Mouse (Mus musculus) embryonic fibroblast, embryonic 13.5 days (primary cell): Measurements from ENCODE around the gene Rnf212b. TPM values are rescaled to one million over a fixed set of nuclear protein-coding genes. Genes with fewer than 3 reads are reported as not detected.

Source experiments
- H3K27ac ChIP-seq: 2 replicates; pipeline ENCODE4 v1.5.1; 2012; ENCODE audit warnings: low read length, control low read depth, inconsistent platforms; ENCODE audit not compliant: insufficient read depth
- H3K4me1 ChIP-seq: 2 replicates; pipeline ENCODE4 v1.6.1; 2011; ENCODE audit warnings: low read length; ENCODE audit not compliant: control insufficient read depth, insufficient read depth
- H3K4me3 ChIP-seq: 2 replicates; pipeline ENCODE4 v1.5.1; 2011; ENCODE audit warnings: mild to moderate bottlenecking, control low read depth, low read length; ENCODE audit not compliant: insufficient read depth
- CTCF ChIP-seq: IDR thresholded peaks from 2 replicates; pipeline ENCODE4 v1.5.1; 2011; ENCODE audit warnings: mild to moderate bottlenecking, control low read depth, low read length, moderate library complexity, borderline replicate concordance; ENCODE audit not compliant: insufficient read depth
- POLR2A ChIP-seq: IDR thresholded peaks from 2 replicates; pipeline ENCODE4 v1.6.1; 2011; ENCODE audit warnings: low read depth, mild to moderate bottlenecking, control low read depth, low read length, moderate library complexity
- polyA plus RNA-seq: library from polyadenylated mRNA; stranded (reverse); fragments of >200 nt; gene quantifications from 2 replicates; pipeline ENCODE4 v1.2.4, GENCODE M21; 2011; ENCODE audit warnings: low read depth; ENCODE audit not compliant: missing spikeins, insufficient read length

Rnf212b gene
- polyA plus RNA-seq, 1 experiment: not detected

DNA sequence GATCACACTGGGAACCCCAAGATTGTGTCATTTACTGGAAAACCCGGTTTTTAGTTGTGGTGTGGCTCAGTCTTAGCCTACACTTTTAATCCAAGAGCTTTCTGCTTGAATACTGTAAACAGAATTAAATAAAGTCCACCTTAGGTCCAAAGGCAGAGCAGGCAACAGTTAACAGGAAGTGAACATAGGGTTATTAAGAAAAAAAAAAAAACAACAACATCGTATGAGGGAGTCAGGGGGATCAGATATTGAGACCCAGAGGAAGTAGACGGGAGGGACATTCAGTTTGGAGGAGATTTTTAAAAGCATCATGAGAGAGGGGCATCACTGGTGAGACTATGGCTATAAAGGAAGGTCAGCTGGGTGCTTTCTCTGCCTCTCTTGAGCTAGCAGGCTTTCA is 52.3 kb downstream of the Rnf212b start:
- no peak overlapping the region for H3K27ac ChIP-seq
- TF ChIP-seq CTCF: no peak
- no peak for TF ChIP-seq POLR2A
- no peaks in the 10 kb centered on the region for H3K4me1 ChIP-seq
- no peak overlapping the region for H3K4me3 ChIP-seq

DNA sequence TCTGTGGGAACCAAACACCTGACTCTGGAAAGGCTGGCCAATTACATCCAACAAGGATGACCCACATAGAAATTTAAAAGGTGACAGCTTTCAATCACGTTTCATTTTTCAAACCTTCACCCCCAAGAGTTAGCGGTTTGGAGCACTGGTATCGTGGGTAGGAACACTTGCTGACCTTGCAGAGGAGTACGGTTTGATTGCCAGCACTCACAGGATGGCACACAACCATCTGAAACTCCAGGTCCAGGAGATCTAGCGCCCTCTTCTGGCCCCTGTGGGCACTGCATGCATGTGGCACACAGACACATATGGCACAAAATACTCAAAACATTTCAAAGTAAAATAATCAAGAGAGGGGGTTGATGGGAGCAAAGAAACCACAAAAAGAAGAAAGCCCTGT is 53.0 kb downstream of the Rnf212b start:
- Histone ChIP-seq H3K4me1 (no peaks in the 10 kb centered on the region), H3K4me3 (no peak overlapping the region), H3K27ac (no peak overlapping the region)
- no peak for TF ChIP-seq POLR2A
- TF ChIP-seq CTCF: 0 out of 2 replicates have a peak, but pooled peaks have one; percentile 3

DNA sequence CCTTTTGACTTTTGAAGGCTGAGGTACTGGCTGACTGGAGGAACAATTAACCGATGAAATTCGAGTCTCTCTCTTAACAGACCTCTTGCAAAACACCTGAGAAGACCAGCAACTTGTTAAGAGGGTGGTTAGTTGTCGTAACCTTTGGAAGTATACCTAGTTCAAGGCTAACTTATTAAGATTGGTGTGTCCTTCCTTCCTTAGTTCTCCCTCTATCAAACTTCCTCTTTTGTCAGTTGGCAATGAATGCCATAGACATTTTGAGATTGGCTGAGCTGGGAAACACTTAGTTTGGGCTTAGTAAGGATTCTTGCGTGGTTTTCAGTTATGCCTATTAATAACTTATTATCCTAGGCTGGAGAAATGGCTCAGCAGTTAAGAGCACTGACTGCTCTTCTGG is 54.1 kb downstream of the Rnf212b start:
- no peak overlapping the region for H3K27ac ChIP-seq
- TF ChIP-seq POLR2A (no peak), CTCF (no peak)
- H3K4me3 ChIP-seq: no peak overlapping the region
- no peaks in the 10 kb centered on the region for H3K4me1 ChIP-seq

DNA sequence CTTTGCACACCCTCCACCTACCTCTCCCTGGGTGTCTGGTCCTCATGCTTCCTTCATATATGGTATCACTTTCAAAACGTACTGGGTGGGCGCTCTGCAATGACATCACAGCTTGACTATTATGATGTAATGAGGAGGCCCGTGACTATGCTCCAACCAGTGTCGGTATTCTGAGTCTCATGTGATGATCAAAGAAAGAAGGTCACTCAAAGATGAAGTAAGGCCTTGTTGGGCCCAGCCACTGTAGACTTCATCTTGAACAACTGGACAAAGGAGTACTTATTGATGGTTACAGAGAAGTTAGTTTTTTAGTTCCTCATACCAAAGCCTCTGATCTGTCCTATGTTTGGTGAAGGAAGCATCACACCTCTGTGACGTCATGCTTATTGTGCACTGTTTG is 56.9 kb downstream of the Rnf212b start, which contains the start of gene Homez:
Gene Homez, minus strand, starts transcription at position 101 of the 400 bp plus-strand sequence.
- TF ChIP-seq CTCF (no peak), POLR2A (no peak)
- no peak within 1 kb of the TSS for H3K4me3 ChIP-seq
- no peak within 1 kb of the TSS for H3K27ac ChIP-seq
- H3K4me1 ChIP-seq: no peaks in the 10 kb centered on the region

DNA sequence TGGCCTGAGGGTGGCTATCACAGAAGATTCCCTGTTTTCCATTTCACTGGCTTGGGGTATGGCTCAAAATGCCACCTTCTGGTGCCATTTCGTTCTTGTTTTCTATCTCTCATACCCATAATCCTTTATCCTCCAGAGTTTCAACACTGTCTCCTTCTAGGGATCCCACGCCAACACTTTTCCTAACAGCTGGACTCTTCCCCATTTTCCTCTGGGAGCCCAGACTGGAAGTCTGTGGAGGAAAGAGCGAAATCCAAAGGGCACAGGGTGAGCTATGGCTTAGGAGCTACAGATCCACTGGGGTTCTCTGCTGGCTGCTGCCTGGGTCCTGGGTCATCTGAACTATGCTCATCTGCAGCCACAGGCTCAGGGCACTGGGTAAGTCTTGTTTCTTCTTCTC is 60.2 kb downstream of the Rnf212b start:
- no peak overlapping the region for H3K27ac ChIP-seq
- 0 out of 2 replicates have a peak, but pooled peaks cover 2% of the 10 kb centered on the region for H3K4me1 ChIP-seq
- H3K4me3 ChIP-seq: no peak overlapping the region
- TF ChIP-seq CTCF (no peak), POLR2A (no peak)

DNA sequence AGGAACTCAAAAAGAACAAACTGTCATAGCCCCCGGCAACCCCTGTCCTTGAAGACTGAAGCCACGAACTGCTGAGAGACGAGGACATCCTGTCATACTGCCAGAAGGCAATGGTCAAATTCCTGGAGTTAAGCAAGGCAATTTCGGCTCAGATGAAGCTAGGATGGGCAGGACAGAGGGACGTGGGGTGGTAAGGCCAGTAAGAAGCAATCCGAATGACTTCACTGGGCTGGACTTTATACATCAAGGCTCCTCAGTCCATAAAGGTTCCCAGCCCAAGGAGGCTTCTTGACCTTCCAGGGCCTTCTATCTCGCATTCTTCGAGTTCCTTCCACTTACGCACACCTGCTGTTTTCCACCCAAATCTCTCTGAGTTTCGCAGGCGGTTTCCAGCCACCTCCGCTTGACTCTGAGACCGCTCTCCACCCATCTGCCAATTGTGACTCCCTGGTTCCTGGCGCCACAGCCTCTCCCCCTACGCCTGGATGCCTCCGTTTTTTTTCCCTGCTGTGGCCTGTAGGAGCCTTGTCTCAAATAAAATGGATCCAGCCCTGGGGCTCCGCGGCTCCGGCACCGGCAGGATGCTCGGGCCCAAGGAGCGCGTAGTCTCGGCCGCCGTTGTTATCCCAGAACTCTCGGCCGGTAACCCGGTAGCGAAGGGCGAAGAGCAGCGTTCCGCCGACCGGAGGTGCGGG is 62.0 kb downstream of the Rnf212b start:
- peak overlapping the region; percentile 53 for H3K27ac ChIP-seq
- peak overlapping the region; percentile 75 for H3K4me3 ChIP-seq
- H3K4me1 ChIP-seq: 0 out of 2 replicates have a peak, but pooled peaks cover 2% of the 10 kb centered on the region
- TF ChIP-seq CTCF (no peak), POLR2A (no peak)

DNA sequence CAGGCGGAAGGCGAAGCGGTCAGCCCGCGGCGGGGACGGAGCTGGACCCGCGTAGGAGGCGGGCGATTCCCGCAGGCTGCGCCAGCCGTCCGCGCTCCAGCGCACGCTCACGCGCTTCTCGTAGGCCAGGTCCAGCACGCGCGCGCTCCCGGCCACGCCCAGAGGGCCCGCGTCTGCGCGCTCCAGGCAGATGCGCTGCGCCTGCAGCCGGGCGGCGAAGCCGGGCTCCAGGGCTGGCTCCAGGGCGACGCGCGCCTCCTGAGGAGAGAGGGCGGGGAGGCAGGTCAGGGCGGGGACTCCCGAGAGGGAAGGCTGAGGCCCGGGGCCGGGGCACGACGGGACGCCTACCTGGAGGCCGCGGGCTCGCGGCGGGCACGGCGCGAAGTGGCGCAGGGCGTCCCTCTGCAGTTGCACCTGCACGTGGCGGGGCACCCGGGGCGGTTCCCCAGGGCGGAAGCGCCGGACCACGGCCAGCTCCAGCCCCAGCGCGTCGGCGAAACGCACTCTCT is 62.7 kb downstream of the Rnf212b start:
- peak overlapping the region; percentile 53 for H3K27ac ChIP-seq
- peak overlapping the region; percentile 75 for H3K4me3 ChIP-seq
- TF ChIP-seq POLR2A (peak; percentile 74), CTCF (no peak)
- H3K4me1 ChIP-seq: 0 out of 2 replicates have a peak, but pooled peaks cover 2% of the 10 kb centered on the region

DNA sequence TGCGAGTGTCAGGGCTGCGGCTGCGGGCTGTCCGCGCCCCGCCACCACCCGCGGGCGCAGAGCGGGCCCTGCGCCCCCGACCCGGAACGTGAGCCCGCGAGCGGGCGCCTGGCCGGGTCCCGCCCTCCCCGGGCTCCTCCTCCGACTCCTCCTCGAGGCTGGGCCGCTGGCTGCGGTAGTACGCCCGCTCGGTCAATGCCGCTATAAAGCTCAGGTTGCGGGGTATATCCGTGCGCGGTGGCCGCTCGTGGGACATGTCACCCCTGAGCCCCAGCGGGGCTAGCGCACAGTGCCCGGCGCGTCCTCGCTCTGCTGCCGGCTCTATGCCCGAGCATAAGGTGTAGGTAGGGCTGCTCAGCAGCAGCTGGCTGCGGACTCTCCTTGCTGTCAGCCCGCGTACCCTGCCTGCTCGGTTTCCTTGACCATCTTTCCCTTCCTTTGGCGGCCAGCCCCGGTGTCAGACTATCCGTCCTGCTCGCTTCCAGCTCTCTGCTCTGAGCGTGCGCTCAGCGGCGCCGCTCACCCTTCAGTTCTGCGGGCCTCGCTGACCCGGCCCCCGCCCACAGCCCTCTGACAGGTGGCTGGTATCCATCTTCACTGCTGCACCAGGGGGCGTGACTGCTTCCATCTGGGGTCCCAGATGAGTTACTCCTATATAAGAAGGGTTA is 63.2 kb downstream of the Rnf212b start, which contains the start of gene Ppp1r3e:
Gene Ppp1r3e, minus strand, starts transcription at position 503 of the 668 bp plus-strand sequence.
- Histone ChIP-seq H3K27ac (peak within 1 kb of the TSS; percentile 53), H3K4me3 (peak within 1 kb of the TSS; percentile 75), H3K4me1 (0 out of 2 replicates have a peak, but pooled peaks cover 2% of the 10 kb centered on the region)
- TF ChIP-seq POLR2A (peak; percentile 21; the same call in 1 of the 2 replicates), CTCF (no peak)

DNA sequence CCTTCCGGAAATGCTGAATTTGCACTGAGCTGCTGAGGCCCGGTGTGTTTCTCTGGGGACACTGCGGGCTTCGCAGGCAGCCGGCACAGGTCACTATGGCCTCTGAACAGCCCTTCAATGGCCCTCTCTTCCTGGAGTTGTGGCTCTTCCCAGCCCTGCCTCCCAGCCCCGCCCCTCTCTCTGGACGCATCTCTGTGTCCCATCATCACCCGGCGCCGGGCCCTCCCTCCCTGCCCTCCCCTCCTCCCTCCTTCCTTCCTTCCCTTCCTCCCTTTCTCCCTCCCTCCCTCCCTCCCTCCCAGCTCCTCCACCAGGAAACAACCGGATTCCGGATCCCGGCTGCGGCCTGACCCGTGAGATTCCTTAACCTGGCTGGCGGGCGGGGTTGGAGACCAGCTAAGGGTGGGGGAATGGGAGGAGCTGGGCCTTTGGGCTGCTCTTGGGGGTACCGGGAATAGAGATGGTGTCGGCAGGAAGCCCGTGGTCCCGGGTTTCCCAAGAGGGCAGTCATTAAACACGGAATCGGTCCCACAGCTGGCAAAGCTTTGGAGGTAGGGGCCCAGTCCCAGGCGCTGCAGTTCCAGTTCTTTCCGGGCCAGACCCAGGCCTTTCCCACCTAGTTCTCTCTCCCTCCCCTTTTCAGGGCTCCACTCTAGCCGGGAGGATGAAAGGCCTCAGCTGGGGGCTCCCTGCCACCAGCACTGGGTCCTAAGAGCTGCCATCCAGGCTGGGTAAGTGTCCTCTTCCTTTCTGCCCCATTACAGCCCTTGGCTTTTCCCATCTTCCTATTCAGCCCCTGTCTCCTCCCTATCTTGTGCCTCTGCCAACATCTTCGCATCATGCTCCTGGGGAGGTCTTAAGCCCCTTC is 69.4 kb downstream of the Rnf212b start, which contains the start of the genes Bcl2l2 and Gm20521:
Gene Bcl2l2, plus strand, starts transcription at position 224 of the 868 bp plus-strand sequence.
Gene Gm20521, plus strand, starts transcription at position 288 of the 868 bp plus-strand sequence.
- peaks cover 14% of the 10 kb centered on the region for H3K4me1 ChIP-seq
- peak within 1 kb of the TSS; percentile 97 for H3K4me3 ChIP-seq
- peak within 1 kb of the TSS; percentile 94 for H3K27ac ChIP-seq
- TF ChIP-seq CTCF (no peak), POLR2A (peak; percentile 93)
